Mouse (Mus musculus) layer of hippocampus, adult 9-10 months (tissue): ENCODE results near the gene Cmya5.

Experiments
- DNase-seq: peaks from one replicate; pipeline ENCODE4 v3.0.0; 2022; ENCODE audit warnings: low spot score

The Cmya5 gene

DNA sequence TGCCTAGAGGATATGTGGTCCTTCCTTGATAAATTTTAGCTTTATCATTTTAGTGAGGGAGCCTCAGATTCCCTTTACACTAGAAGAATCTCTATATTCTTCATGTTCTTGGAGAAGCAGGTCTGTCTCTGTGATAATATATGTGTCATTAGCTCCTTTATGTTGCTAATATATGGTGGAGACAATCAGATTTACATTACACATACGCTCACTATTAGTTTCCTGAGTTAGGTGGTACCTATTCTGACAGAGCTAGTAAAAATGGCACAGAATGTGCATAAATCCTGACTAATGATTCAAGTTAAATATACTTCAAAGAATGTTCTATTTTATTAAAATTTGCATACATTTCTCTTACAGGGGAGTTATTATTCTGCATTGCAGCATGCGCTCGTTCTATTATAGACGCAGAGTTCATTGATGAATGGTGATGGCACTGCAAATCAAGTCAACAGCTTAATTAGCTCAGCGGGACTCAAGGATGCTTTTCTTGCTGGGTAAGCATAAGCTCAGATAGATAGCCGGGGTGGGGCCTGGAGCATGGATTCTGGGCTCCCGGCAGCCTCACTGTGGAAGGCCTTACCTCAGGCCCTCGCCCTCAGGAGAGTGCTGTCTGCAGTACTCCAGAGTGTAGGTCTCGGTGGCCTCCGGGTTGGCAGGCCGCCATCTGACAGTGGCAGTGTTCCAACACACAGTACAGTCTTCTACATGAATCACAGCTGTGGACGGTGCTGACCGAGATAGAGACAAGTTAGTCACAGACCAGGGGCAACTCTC, 81.5 kb downstream of the Cmya5 start:
- DNase-seq = no peak

DNA sequence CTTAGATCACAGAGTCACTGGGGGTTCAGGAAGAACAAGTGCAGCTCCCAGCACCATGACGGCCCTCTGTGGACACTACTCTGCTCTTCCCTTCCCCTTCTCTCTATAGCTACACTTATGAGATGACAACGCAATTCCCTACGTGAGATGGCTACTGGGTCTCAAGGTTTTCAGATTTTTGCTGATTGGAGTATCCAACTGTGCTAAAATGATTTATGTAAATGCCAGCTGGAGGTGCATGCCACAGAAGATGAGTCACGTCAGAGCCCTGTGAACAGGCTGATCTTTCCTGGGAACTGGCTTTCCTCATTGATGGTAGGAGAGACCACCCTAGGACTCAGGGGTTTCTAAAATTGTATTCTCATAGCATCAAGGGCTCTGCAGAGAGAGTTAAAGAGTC, 83.2 kb downstream of the Cmya5 start:
- DNase-seq = no peak

DNA sequence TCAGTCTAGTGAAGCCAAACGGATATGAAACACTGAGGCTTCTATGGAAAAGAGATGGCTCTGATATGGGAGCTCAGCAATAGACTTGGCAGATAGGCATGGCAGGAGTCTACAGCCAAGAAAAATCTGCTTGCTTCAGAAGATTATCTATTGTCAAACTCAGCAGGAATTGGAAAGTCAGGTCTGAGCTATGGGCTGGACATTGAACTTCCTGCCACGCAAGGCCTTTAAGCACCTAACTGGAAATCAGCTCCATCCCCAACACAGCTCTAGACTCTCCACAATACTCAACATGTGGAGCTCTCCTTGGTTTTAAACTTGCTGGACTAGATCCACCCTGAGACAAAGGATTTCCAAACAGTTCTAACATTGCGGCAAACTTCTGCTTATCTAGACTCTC, 84.1 kb downstream of the Cmya5 start:
- no peak for DNase-seq

DNA sequence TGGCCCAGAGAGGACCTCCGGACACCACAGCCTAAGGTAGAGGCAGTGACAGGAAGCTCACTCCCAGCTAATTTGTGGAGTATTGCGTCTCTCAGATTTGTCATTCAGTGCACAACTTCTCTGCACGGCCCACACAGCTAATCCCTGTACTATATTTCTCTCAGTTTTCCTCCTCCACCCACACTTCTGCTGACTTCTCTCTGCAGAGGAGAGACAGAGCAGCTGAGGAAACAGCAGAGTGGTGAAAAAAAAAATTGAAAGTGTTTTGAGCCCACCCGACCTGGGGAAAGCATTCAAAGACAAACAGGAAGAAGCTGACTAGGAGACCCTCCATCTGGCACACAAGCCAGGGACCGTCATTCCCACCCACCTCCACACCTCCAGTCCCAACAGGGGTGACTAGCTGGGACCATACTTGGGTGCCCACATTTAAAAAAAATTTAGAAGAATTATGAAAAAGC, 85.9 kb downstream of the Cmya5 start:
- DNase-seq = no peak

DNA sequence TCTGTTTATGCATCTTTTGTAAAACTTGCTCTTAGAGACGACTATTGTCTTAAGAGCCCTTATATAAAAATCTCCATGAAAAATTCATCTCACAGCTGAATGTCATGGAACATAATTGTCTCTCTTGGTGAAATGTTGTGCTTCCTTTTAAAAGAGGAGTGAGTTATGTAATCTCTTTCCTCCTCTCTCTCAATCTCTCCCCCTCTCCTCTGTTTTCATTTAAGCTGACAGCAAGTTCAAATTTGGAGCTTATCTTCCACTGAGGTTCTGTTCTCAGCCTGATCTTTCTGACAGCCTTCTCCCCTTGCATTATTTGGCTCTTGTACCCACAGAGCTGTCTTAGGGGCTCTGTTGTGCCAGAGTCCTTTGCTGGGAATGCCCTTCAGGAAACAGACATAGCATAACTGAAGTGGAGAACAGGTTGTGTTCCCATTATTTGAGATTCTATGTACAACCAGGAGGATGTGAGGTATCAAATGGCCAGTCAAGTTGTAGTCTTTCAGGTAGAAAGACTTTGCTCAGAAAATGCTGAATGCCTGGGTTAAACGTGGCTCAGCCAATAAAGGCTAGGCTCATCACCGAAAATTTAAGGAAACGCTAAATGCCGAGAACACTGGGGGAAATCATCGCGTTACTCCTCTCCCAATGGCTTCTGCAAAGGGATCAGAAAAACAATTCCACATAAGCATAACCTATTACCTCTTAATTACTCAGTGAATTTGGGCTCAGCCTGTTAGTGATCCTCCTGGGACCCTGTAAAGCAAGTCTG, 86.8 kb downstream of the Cmya5 start:
- no peak for DNase-seq

DNA sequence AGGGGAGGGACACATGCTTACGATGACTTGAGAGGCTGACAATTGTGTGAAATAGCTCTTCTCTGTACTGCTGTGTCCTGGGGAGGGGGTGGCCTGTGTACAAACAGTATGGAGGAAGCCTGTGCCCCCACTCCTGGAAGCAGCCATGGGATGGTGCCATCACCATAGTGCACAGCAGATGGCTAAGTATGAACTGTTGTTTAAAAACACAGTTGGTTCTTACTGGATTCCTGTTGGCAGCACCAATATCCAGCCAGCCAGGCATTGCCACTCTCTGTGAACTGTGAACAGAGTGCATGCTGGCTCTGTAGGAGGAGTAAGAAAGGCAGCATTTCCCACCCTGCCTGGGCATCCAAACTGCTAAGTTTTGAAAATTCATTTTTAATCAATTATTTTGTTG, 88.4 kb downstream of the Cmya5 start:
- DNase-seq = no peak

DNA sequence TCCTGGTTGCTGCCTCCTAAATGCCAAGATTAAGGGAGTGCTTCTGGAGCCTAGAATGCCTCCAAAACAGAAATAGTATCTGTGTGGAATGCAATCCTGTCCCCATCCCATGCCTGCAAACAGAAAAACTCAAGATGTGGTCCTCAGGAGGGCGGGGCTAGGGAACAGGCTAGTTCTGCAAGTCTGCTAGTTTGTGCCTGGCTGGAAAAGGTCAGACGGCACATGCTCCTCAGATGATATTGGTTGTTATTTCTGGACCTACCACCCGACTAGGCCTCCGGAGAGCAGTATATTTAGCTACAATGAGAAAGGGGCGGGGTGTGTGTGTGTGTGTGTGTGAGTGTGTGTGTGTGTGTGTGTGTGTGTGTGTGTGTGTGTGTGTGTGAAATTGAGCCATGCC, 93.0 kb downstream of the Cmya5 start:
- no peak for DNase-seq

DNA sequence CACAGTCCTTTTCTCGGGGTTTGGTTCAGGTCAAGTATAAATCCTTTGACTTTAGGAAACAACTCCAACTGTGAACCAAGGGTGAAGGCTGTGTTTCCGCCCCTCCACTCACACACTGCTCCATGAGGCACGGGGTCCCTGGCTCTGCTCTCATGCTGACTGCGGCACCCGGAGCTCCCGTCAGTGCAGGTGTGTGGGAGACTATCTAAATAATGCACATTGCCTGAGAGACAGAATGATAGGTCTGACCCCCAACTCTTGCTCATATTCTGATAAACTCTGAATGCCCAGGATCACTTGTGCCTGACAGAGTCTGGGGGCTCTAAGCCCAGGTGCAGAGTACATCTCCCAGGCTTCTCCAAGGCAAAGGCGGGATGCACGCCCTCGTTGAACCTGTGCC, 103.5 kb downstream of the Cmya5 start:
- no peak for DNase-seq

DNA sequence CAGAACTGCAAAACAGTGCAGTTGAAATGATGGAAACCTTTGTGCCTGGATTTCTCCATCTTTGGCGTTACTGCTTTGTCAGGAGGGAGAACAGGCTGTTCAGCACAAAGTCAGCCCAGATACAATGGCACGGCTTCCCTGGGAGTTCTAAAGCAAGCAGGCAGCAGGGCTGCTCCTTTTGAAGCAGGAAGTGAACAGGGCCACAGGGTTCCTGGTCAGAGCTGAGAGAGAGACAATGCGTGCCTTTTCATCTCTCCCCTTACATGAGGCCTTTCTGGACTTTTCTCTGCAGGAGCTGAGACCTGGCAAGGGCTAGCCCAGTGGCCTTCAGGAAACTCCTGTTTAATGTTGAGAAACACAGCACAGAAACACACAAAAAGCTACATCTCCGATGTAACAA, 108.3 kb downstream of the Cmya5 start:
- DNase-seq = no peak

DNA sequence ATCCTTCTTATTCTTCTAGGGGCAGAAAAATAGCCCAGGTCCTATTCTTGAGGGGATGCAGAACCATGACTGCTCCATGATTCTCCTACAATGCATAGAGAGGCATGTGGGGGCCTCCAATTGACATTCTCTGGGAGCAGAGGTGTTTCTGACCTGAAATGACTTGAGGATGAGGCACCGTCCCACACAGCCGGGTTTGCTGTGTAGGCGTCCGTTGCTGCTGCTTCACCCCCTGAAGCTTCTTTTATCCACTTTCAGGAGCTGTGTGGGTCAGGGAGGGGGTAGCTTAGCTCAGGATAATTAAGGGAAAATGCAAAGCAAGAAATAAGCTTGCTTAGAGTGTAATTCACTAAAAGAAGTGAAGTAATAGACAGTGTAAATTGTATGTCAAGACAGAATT, 115.2 kb downstream of the Cmya5 start:
- DNase-seq = no peak

DNA sequence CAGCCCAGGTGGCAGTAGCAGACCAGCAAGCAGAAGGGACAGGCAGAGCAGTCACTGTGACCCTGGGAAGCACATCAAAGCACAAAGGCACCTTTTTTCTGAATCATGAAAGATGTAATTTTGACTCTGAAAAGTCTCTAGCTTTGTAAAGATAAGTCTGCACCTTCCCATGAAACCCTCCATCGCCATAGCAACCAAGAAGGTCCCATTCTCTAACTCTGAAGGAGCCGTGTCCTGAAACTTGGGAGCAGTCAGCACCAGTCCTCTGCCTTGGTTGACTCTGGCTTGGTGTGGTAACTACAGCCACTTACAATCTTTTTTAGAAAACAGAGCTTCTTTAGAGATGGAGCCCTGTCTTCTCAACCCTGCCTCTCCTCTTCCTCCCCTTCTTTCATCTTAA, 119.7 kb downstream of the Cmya5 start:
- no peak for DNase-seq

DNA sequence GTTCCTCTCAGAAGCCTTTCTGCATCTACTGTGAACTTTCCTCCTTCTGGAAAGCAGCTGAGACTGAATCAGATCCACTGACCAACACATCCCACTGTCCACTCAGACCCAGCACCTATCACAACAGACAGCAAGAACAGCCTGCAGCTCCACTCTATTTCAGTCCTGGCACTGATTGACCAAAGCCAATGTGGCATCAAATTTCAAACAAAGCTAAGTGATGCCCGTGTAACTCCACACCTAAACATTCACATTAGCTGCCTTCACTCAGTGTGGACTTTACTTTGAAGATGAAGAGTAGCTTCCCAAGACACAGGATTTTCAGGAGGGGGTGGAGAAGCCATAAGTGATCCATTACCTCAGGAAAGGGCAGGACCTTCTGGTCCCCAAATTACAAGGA, 122.4 kb downstream of the Cmya5 start:
- no peak for DNase-seq

DNA sequence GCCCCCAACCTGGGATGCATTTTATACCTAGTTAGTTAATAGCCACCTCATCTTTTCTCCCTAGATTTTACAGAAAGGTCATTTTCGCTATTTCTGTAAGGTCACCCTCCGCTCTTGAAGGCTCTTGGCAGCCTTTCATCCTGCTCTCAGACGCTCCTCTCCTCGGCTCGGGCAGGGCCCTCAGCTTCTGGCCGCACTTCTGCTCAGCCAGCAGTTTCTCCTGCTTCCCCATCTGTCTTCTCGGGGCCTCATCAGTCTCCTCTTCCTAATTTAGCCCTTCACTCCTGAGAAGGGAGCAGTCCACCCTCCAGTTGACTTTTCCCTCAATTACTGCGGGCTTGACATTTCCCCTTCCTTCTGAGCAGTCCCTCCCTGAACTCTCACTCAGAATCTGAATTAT, 131.6 kb downstream of the Cmya5 start:
- DNase-seq = no peak

DNA sequence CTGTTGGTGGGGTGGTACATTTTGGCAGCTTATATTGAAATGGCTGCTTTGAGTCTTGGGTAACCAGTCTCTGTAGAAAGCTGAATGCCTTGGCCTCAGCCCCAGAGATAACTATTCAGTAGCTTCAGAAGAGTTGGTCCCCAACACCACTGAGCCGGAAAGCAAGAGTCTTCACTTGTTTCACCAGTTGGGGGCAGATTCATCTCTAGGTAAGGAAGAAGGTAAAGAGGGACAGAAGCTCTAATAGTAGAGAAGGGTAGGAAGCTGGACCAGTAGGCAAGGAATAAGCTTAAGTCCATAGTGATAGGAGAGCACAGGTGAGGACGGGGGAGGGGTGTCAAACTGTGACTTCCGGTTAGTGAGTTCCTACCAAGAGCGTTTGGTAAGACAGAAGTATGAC, 133.2 kb downstream of the Cmya5 start:
- no peak for DNase-seq

DNA sequence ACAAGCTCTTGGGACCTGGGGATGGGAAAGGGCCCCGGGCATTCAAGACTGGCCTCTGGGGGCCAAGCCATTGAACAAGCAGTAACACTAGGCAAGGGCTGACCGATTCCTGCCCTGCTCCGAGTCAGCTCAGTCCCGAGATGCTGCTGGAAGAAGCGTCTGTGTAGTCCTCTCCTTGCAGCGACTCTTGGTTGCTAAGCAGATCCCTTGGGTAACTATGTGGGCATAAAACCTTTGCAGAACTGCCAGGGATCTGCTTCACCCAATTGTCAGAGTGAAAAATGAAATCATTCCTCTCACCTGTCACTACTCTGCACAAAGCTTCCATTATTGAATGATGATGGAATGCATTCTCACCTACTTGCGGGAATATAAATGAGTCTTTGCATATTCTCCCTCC, 134.0 kb downstream of the Cmya5 start:
- DNase-seq = no peak

DNA sequence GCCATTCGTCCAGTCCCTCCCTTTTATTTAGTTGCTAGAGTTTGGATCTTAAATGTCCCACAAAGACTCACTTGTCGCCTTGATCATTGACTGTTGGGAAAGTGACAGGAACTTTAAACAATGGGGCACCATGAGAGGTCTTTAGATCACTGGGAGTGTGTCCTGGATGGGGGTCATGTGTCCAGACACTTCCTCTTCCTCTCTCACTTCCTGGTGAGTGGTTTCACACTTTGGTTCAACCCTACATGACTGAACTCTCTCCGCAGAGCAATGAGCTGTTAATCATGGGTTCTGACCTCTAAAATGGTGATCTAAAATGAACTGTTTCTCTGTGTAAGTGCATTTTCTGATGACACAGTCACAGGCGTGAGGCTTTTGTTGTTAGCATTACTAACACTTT, 137.4 kb downstream of the Cmya5 start:
- DNase-seq = no peak

DNA sequence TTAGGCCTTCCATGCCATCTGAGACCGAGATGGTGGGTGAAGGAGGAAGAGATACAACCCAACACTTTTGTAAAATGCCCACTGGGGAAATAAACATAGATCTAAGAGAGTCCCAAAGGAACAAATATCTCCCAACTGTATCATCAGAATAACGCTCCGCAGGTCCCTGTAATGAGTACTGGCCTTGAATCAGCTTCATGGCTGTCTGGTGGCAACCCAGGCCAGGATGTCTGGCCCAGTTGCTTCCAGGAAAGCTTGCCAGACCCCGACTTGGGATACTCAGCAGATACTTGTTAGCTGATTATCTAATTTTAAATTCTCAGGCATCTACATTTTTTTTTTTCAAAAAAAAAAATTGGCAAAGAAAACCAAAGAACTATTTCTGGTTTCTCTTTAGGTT, 138.2 kb downstream of the Cmya5 start:
- no peak for DNase-seq

DNA sequence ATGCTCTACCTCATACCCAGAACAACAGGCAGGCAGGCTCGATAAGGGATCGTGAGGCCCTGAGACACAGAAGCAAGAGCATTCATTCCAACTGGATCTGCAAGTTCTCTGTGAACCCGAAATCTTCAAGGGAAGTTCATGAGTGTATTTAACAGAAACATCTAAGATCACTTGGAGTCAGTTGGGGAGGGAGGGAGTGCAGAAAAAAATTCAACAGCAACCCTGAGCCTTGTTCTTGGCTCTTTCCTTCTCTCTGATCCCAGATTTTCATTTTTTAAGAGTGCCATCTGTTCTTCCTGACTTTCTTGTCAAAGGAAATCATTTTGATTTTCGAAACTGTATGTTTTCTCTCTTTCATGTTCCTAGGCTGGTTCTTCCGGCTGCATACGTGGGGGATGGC, 140.5 kb downstream of the Cmya5 start:
- no peak for DNase-seq

DNA sequence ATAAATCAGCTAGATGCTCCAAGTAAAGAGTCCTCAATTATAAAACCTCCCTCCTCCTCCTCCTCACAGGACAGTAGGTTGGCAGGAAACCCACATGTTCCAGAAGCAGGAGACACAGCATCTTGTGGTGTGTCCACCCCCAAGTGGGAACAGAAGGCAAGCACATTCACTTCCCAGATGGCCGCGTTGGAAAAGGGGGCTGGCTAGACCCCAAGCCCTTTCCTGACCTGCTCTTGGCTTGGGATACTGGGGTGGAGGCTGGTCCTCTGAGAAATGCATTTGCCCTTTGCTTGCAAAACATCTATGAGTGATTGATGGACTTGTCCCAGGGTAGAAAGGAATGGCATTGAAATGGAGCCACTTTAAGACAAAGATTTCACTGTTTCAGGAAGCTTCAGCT, 142.1 kb downstream of the Cmya5 start:
- no peak for DNase-seq

DNA sequence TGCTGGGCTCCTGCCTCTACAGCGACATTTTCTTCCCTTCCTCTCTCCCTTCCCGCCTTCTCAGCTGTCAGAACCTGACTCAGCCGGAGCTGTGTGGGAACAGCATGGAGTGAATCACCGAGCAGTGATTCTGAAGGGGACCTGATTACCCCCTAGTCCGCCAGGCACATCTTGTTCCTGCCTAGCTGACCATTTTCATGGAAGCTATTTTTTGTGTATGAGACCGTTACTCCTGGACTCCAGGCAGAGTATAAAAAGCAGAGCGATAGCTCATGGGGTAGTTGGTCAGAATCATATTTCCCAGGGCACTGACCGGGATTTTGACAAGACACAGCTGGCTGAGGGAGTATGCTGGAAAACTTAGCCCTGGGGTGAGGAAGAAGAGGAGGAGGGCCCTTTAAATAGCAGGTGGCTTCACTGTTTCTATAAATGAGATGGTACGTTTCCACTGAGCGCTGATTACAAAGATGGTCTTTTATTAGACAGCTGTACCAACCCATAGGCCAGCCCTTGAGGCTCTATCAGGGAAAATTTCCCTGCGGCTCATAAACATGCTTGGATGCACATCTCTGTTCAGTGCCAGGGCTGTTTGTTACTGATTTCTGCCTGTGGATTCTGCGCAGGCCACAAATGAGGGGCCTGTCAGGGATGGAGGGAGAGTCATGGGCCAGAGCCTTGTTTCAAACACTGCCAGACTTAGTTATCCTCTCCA, 143.7 kb downstream of the Cmya5 start:
- DNase-seq = no peak

DNA sequence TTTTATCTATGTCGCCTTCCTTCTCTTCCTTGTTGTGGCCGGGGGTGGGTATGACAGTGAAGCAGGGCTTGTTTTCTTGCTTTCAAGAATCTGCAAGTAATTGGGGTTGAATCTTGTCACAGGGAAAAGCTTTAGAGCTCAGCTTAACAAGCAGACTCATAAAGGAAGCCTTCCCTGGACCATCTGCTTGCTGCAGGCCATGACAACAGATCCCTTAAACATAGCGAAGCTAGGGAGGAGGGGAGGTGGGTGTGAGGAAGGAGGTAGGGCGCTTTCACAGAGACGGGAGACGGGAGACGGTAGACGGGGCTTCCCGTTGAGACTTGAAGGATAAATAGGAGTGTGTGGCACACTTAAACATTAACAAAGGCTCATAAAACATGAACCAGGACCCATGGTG, 144.7 kb downstream of the Cmya5 start:
- DNase-seq = no peak

DNA sequence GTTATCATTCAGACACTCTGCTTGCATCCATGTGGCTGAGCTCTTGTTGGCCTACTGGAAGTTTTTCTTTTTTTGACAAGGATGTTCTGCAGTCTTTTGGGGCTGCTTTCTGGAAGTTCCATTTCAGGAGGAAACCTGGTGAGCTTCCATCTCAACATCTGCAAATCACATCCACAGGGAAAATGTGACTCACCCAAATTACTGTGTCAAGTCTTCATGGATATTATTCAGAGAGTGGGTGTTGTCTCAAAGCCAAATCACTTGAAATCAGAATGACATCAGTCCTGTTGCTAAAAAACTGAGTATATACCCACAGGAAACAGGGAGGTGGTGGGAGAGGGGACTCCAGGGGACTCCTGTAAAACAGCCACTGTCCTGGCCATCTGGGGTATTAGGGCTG, 149.8 kb downstream of the Cmya5 start:
- DNase-seq = no peak

DNA sequence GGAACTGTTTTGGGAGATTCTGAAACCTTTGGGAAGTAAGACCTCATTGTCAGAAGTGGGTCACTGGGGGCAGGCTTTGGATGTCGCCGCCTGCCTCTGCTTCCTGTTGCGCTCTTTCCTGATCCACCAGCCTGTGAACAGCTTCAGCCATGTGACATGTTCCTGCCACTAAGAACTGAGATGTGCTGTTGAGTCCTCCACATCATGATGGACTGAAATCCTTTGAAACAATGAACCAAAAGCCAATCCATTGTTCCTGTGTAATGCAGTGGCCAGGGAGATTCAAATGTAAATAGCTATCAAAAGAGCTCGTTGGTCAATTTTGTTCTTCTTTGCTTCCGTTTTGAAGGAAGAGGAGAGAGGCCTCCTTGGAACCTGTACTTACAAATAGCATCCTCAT, 151.7 kb downstream of the Cmya5 start:
- no peak for DNase-seq
